Mouse (Mus musculus) heart, embryonic 14.5 days (tissue): ENCODE measurements around the gene Slc26a5. TPM values are rescaled to one million over a fixed set of nuclear protein-coding genes. Genes with fewer than 3 reads are reported as not detected.

Experiments used
- ATAC-seq: fragments of 200-750 bp; cut with Nextera tagmentation; 2 replicates; pipeline ENCODE4 v1.8.0; 2017; ENCODE audit warnings: low read depth, moderate TSS enrichment; ENCODE audit not compliant: insufficient number of reproducible peaks, insufficient read depth, low FRiP score
- H3K27ac ChIP-seq, 2 experiments: fragments of 200-500 bp in 1 of 2; fragments of 300-500 bp in 1 of 2; sonication (generic) in 1 of 2; replicated peaks in 1 of 2; 2 replicates each; pipeline ENCODE4 v1.5.1; 2012 to 2014; ENCODE audit warnings: low read depth in 2 of 2, low read length in 2 of 2, control low read depth in 1 of 2, mild to moderate bottlenecking in 1 of 2, mixed read lengths in 1 of 2; ENCODE audit not compliant: control insufficient read depth in 1 of 2, insufficient read depth in 1 of 2
- H3K27me3 ChIP-seq: fragments of 300-500 bp; sonication (generic); 2 replicates; pipeline ENCODE4 v1.6.1; 2014; ENCODE audit warnings: mild to moderate bottlenecking, low read length, control low read depth; ENCODE audit not compliant: control insufficient read depth, insufficient read depth
- H3K36me3 ChIP-seq: fragments of 300-500 bp; sonication (generic); 2 replicates; pipeline ENCODE4 v1.6.1; 2014; ENCODE audit warnings: mild to moderate bottlenecking, control low read depth, low read length, mixed read lengths; ENCODE audit not compliant: control insufficient read depth, insufficient read depth
- H3K4me1 ChIP-seq, 2 experiments: fragments of 200-500 bp in 1 of 2; fragments of 300-500 bp in 1 of 2; sonication (generic) in 1 of 2; 2 replicates each; pipeline ENCODE4 v1.6.1; 2012 to 2014; ENCODE audit warnings: low read length in 2 of 2, control low read depth in 1 of 2, mixed read lengths in 1 of 2; ENCODE audit not compliant: control insufficient read depth in 2 of 2, insufficient read depth in 2 of 2
- H3K4me2 ChIP-seq: fragments of 300-500 bp; sonication (generic); 2 replicates; pipeline ENCODE4 v1.6.1; 2014; ENCODE audit warnings: mild to moderate bottlenecking, low read length
- H3K4me3 ChIP-seq, 2 experiments: fragments of 200-500 bp in 1 of 2; fragments of 300-500 bp in 1 of 2; sonication (generic) in 1 of 2; 2 replicates each; pipeline ENCODE4 v1.5.1; 2012 to 2014; ENCODE audit warnings: low read length in 2 of 2, mild to moderate bottlenecking in 2 of 2, control low read depth in 1 of 2, low read depth in 1 of 2, moderate library complexity in 1 of 2; ENCODE audit not compliant: control insufficient read depth in 1 of 2, insufficient read depth in 1 of 2
- H3K9ac ChIP-seq: fragments of 300-500 bp; sonication (generic); 2 replicates; pipeline ENCODE4 v1.6.1; 2014; ENCODE audit warnings: mild to moderate bottlenecking, low read length
- H3K9me3 ChIP-seq: fragments of 300-500 bp; sonication (generic); 2 replicates; pipeline ENCODE4 v1.6.1; 2016; ENCODE audit warnings: low read length, control low read depth; ENCODE audit not compliant: control insufficient read depth
- WGBS: fragments of 180-500 bp; shearing (Covaris S2); extraction: QIAGEN DNeasy Blood & Tissue Kit; methylation state at CpG from one replicate; pipeline ENCODE4 v1.1.7; 2014; 5-methylcytosine and 5-hydroxymethylcytosine counted together
- polyA plus RNA-seq: library from polyadenylated mRNA; unstranded; fragments of >200 nt; fragmentation: Nextera tagmentation; extraction: Ambion mirVana; gene quantifications from 2 replicates; pipeline ENCODE4 v1.2.1, GENCODE M21; 2014

Slc26a5 gene
- polyA plus RNA-seq, 1 experiment from 2014 or later = not detected

- no peak overlapping the region for H3K4me3 ChIP-seq
- ATAC-seq = no peak
- no peak overlapping the region for H3K4me2 ChIP-seq
- no peaks in the 10 kb centered on the region for H3K9me3 ChIP-seq
- no peak overlapping the region for H3K27ac ChIP-seq
- 67% methylated on average over 6 of the region's 6 CpGs for WGBS
- peaks cover 2 to 9% of the 10 kb centered on the region in 2 experiments; a peak in 3 of 4 replicates for H3K4me1 ChIP-seq
- H3K9ac ChIP-seq = no peak overlapping the region
- no peaks in the 10 kb centered on the region for H3K27me3 ChIP-seq
- no peaks in the 10 kb centered on the region for H3K36me3 ChIP-seq
These were observed 33.5 kb upstream of the Slc26a5 start for GRCm38 (mm10) chr5:21898875-21899274.

DNA sequence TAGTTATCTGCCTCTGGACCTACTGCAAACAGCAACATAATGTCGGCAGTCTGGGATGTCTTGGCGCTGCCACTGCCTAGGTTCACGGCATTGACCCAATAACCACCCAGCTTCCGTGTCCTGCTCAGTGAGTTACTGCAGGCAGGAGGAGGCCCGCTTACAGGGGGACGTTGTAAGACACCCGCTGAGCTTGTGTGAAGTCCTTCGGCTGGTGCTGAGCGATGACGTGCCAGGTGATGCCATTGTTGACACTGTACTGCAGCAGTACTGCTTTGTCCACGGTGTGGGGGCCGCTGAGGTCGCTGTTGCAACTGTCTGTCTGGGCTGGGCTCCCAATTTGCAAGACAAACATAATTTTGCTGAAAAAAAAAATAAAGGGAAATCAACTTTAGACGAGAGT, 31.2 kb upstream of the Slc26a5 start:
- 40% methylated on average over 14 of the region's 14 CpGs for WGBS

DNA sequence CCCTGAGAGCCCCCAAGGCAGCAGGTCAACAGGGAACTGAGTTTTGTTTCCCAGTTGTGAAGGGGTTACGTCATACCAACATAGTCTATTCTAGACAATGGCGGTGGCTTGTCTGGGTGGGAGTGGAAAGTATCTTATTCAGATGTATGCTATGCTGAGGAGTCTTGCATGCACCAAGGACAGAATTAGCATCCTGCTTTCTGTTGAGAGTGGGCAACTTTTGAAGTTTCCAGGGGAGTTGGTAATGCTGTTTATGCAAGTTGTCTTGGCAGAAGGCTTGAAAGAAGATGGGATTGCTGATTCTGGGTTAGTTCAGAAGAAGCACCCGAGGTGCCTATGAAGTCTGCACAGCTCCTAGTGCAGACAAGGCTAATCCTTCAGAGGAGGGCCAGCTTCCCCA, 28.8 kb upstream of the Slc26a5 start:
- Histone ChIP-seq H3K4me1 (0 out of 4 replicates have a peak, but pooled peaks cover 0 to 4% of the 10 kb centered on the region in 2 experiments), H3K27me3 (no peaks in the 10 kb centered on the region), H3K36me3 (no peaks in the 10 kb centered on the region), H3K9me3 (no peaks in the 10 kb centered on the region), H3K27ac (no peak overlapping the region), H3K4me3 (no peak overlapping the region), H3K4me2 (no peak overlapping the region), H3K9ac (no peak overlapping the region)
- ATAC-seq = no peak
- 80% methylated on average over 3 of the region's 3 CpGs for WGBS

More for the DNA sequence above, 31.2 kb upstream of the Slc26a5 start:
- no peaks in the 10 kb centered on the region for H3K9me3 ChIP-seq
- H3K27me3 ChIP-seq = no peaks in the 10 kb centered on the region
- no peaks in the 10 kb centered on the region for H3K36me3 ChIP-seq
- no peak overlapping the region for H3K27ac ChIP-seq
- H3K4me1 ChIP-seq = peaks cover 2 to 9% of the 10 kb centered on the region in 2 experiments; a peak in 3 of 4 replicates
- no peak overlapping the region for H3K9ac ChIP-seq
- ATAC-seq = 0 out of 2 replicates have a peak, but pooled peaks have one; percentile 56
- peak overlapping the region; percentile 24; the same call in 1 of the 2 replicates for H3K4me2 ChIP-seq
- no peak overlapping the region for H3K4me3 ChIP-seq

DNA sequence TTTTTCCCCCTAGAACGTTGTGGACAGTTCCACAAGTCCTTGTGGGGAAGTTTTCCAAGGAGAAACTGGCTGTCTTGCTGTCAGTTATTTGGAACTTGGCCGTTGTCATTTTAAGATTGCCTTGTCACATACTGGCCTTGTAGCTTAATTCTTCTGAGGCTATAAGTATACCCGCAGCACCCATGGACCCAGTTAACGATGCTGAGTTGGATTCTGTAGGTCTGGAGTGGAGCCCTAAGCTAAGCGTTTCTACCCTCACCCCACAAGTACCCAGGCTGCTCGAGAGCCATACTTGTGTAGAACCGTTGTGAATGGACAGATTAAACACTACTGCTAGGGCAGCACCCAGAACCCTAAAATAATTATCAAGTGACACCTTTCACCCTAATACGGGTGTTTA, 1.3 kb upstream of the Slc26a5 start:
- Histone ChIP-seq H3K9me3 (no peaks in the 10 kb centered on the region), H3K36me3 (no peaks in the 10 kb centered on the region), H3K27me3 (peaks cover 12% of the 10 kb centered on the region; the same call in 1 of the 2 replicates), H3K27ac (no peak overlapping the region), H3K4me3 (no peak overlapping the region), H3K9ac (no peak overlapping the region), H3K4me1 (peaks cover 2 to 3% of the 10 kb centered on the region in 2 experiments; a peak in 1 of 4 replicates), H3K4me2 (no peak overlapping the region)
- ATAC-seq = no peak
- WGBS = 63% methylated on average over 8 of the region's 8 CpGs

- no peak overlapping the region for H3K4me3 ChIP-seq
- peak overlapping the region; percentile 60 for H3K4me2 ChIP-seq
- no peak overlapping the region for H3K9ac ChIP-seq
- no peak for ATAC-seq
- peaks cover 2 to 3% of the 10 kb centered on the region in 2 experiments; a peak in 1 of 4 replicates for H3K4me1 ChIP-seq
- peaks cover 12% of the 10 kb centered on the region; the same call in 1 of the 2 replicates for H3K27me3 ChIP-seq
- H3K27ac ChIP-seq = no peak overlapping the region
- WGBS = 19% methylated on average over 6 of the region's 6 CpGs
- no peaks in the 10 kb centered on the region for H3K36me3 ChIP-seq
- no peaks in the 10 kb centered on the region for H3K9me3 ChIP-seq
These were observed 908 bp upstream of the Slc26a5 start for GRCm38 (mm10) chr5:21866311-21866712.

GRCm38 (mm10) chr5:21858653-21859052, 6.8 kb downstream of the Slc26a5 start:
- no peak for ATAC-seq
- Histone ChIP-seq H3K27me3 (no peaks in the 10 kb centered on the region), H3K4me1 (no peaks in the 10 kb centered on the region), H3K9me3 (no peaks in the 10 kb centered on the region), H3K9ac (no peak overlapping the region), H3K27ac (no peak overlapping the region), H3K4me3 (no peak overlapping the region), H3K4me2 (no peak overlapping the region), H3K36me3 (no peaks in the 10 kb centered on the region)
- WGBS = 80% methylated on average over 7 of the region's 7 CpGs

DNA sequence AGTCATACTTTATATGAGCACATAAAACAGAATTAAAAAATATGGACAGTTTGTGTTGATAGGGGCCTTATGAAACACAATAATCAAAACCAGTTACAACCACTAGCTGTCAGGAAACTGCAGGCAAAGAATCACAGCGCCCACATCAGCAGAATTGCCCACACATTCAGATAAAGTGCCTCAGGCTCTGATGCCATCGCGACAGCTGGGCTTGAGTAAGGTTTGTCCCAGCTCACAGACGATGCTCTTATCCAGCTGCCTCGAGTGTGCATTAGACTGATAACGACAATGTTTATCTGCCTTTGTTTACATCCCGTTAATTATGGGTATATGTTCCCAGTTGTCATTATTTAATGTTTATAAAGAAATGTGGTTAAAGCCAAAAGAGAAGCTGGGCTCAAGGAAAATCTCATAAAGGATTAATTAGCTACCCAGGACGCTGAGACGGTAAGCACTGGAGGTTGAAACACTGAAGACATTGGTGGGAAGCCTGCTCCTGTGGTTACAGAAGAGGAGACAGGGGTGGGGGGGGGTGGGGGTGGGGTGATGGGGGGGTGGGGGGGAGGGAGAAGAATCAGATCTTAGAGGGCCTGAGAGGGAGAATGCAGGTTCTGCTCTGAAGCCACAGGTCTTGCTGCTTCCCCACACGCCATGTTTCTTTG, 13.6 kb downstream of the Slc26a5 start:
- H3K4me1 ChIP-seq = no peaks in the 10 kb centered on the region
- no peak overlapping the region for H3K9ac ChIP-seq
- H3K36me3 ChIP-seq = no peaks in the 10 kb centered on the region
- no peaks in the 10 kb centered on the region for H3K27me3 ChIP-seq
- H3K27ac ChIP-seq = no peak overlapping the region
- H3K4me2 ChIP-seq = no peak overlapping the region
- WGBS = 43% methylated on average over 10 of the region's 10 CpGs
- H3K4me3 ChIP-seq = no peak overlapping the region
- H3K9me3 ChIP-seq = no peaks in the 10 kb centered on the region
- ATAC-seq = no peak

DNA sequence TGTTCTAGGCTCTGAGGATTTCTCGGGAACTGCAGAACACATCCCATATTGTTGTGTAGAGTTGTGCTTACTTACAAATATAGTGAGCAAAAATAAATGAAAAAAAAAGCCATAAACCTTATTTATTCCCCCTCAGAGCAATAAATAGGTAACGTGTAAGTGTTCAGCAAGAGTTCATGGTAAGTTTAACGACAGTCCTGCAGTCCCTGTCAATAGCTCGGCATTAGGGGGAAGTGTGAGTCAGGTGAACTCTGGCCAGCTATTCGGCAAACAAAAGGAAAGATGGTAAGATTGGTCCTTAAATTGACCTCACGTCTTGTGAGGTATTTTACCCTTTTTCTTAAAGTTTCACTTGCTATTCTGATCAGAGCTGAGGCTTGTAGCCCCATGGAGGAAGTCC, 18.0 kb downstream of the Slc26a5 start:
- WGBS = 74% methylated on average over 6 of the region's 6 CpGs
- no peak for ATAC-seq
- no peak overlapping the region for H3K4me3 ChIP-seq

More for the DNA sequence above, 18.0 kb downstream of the Slc26a5 start:
- Histone ChIP-seq H3K4me2 (no peak overlapping the region), H3K9me3 (no peaks in the 10 kb centered on the region), H3K27me3 (no peaks in the 10 kb centered on the region), H3K4me1 (no peaks in the 10 kb centered on the region), H3K36me3 (no peaks in the 10 kb centered on the region), H3K9ac (no peak overlapping the region), H3K27ac (no peak overlapping the region)
